ENCODE assay signal across 14 mouse cellular contexts in genomic region chr7:101017021-101017461, GRCm38 (mm10). TPM values are rescaled to one million over a fixed set of nuclear protein-coding genes. Genes with fewer than 3 reads are reported as not detected.
DNase-seq lines count a peak whose midpoint lies in the region; ATAC-seq and TF ChIP-seq lines count a peak whose summit lies in the region.
"Had no signal": no experiment of that assay in that cellular context is flagged by ENCODE, and none has a peak within 500 bp of the region (broad histone marks: within the 10 kb centered on the region; RNA-seq: fewer than 3 reads in every experiment).

No protein-coding gene starts in this region.

- no peak overlapping the region for H3K27ac ChIP-seq in midbrain, postnatal 0 days (ENCODE audit: low read depth, low read length)
- no peak overlapping the region for H3K27ac ChIP-seq in midbrain, embryonic 13.5 days
- no peak overlapping the region for H3K27ac ChIP-seq in stomach, embryonic 16.5 days (ENCODE audit: low read length)
- H3K27ac ChIP-seq: embryonic facial prominence, embryonic 15.5 days; limb, embryonic 12.5 days; neural tube, embryonic 12.5 days had no signal

- H3K9me3 ChIP-seq in midbrain, postnatal 0 days (ENCODE audit: low read length) = no peaks in the 10 kb centered on the region
- no peaks in the 10 kb centered on the region for H3K9me3 ChIP-seq in midbrain, embryonic 13.5 days
- no peaks in the 10 kb centered on the region for H3K9me3 ChIP-seq in stomach, embryonic 16.5 days (replicated peaks; ENCODE audit: control insufficient read depth, low read length)
- H3K9me3 ChIP-seq: embryonic facial prominence, embryonic 15.5 days; limb, embryonic 12.5 days; neural tube, embryonic 12.5 days had no signal

- H3K4me3 ChIP-seq in midbrain, postnatal 0 days (ENCODE audit: low read depth, low read length) = no peak overlapping the region
- H3K4me3 ChIP-seq in midbrain, embryonic 13.5 days (replicated peaks) = no peak overlapping the region
- H3K4me3 ChIP-seq in stomach, embryonic 16.5 days (replicated peaks; ENCODE audit: low read length) = no peak overlapping the region
- H3K4me3 ChIP-seq: embryonic facial prominence, embryonic 15.5 days; limb, embryonic 12.5 days; neural tube, embryonic 12.5 days had no signal

- WGBS in midbrain, postnatal 0 days = 54% methylated on average over 7 of the region's 7 CpGs
- 66% methylated on average over 7 of the region's 7 CpGs for WGBS in midbrain, embryonic 13.5 days
- WGBS in stomach, embryonic 16.5 days = 72% methylated on average over 7 of the region's 7 CpGs

- no peak for ATAC-seq in midbrain, postnatal 0 days (ENCODE audit: low FRiP score)
- no peak for ATAC-seq in midbrain, embryonic 13.5 days
- peak; percentile 25; the same call in 1 of the 2 replicates for ATAC-seq in stomach, embryonic 16.5 days (ENCODE audit: insufficient read depth, low FRiP score)
- no peak for ATAC-seq in cerebellum, adult (ENCODE audit: insufficient number of reproducible peaks, low FRiP score, low TSS enrichment)

- DNase-seq in heart, postnatal 4 days = peak; percentile 62
- no peak for DNase-seq in heart, adult 9 months (ENCODE audit: low spot score in 2 of 2)
- DNase-seq in midbrain, postnatal 0 days (ENCODE audit: low spot score) = peak; percentile 58
- peak; percentile 77 for DNase-seq in gastrocnemius, postnatal 25 days
- no peak for DNase-seq in lung, postnatal 10 days
- DNase-seq: cerebellum, adult 8-10 months; kidney, postnatal 10 days had no signal

- peaks cover 13% of the 10 kb centered on the region; the same call in 1 of the 2 replicates for H3K27me3 ChIP-seq in midbrain, postnatal 0 days (ENCODE audit: insufficient read depth, low read length)
- peaks cover 29% of the 10 kb centered on the region for H3K27me3 ChIP-seq in midbrain, embryonic 13.5 days
- H3K27me3 ChIP-seq in stomach, embryonic 16.5 days (ENCODE audit: control insufficient read depth, insufficient read depth, low read length) = peaks cover 6% of the 10 kb centered on the region; the same call in 1 of the 2 replicates

- H3K36me3 ChIP-seq in midbrain, postnatal 0 days (ENCODE audit: insufficient read depth, low read length) = no peaks in the 10 kb centered on the region
- H3K36me3 ChIP-seq in midbrain, embryonic 13.5 days = no peaks in the 10 kb centered on the region
- H3K36me3 ChIP-seq in stomach, embryonic 16.5 days (ENCODE audit: control insufficient read depth, insufficient read depth, low read length) = no peaks in the 10 kb centered on the region
- H3K36me3 ChIP-seq: embryonic facial prominence, embryonic 15.5 days; limb, embryonic 12.5 days; neural tube, embryonic 12.5 days had no signal

- no peak overlapping the region for H3K4me2 ChIP-seq in midbrain, postnatal 0 days (ENCODE audit: low read depth, low read length, poor library complexity, severe bottlenecking)
- H3K4me2 ChIP-seq in midbrain, embryonic 13.5 days (replicated peaks) = no peak overlapping the region
- no peak overlapping the region for H3K4me2 ChIP-seq in stomach, embryonic 16.5 days (ENCODE audit: low read depth, low read length)
- H3K4me2 ChIP-seq: embryonic facial prominence, embryonic 15.5 days; limb, embryonic 12.5 days; neural tube, embryonic 12.5 days had no signal

- H3K4me1 ChIP-seq in midbrain, postnatal 0 days (ENCODE audit: insufficient read depth, low read length) = peaks cover under 1% of the 10 kb centered on the region
- peaks cover 11% of the 10 kb centered on the region for H3K4me1 ChIP-seq in midbrain, embryonic 13.5 days (replicated peaks)
- H3K4me1 ChIP-seq in stomach, embryonic 16.5 days (ENCODE audit: control insufficient read depth, insufficient read depth, low read length) = 0 out of 2 replicates have a peak, but pooled peaks cover 3% of the 10 kb centered on the region

- H3K9ac ChIP-seq in midbrain, postnatal 0 days (replicated peaks; ENCODE audit: low read length, poor library complexity, severe bottlenecking) = no peak overlapping the region
- H3K9ac ChIP-seq in midbrain, embryonic 13.5 days (replicated peaks) = no peak overlapping the region
- H3K9ac ChIP-seq in stomach, embryonic 16.5 days (ENCODE audit: low read length) = no peak overlapping the region
- H3K9ac ChIP-seq: embryonic facial prominence, embryonic 15.5 days; limb, embryonic 12.5 days; neural tube, embryonic 12.5 days had no signal

- no peak for TF ChIP-seq CTCF in midbrain, postnatal 0 days (IDR thresholded peaks at IDR 0.05)

RNA-seq across cellular contexts. Expression of gene P2ry2, which starts 4.4 kb away (rescaled TPM):
- 10 to 100 TPM; 10.6 to 12.2 TPM for total RNA-seq in heart, postnatal 4 days (2021)
- 0.44 and 0.85 TPM in 2 replicates for total RNA-seq in midbrain, postnatal 0 days (2014; rRNA removed)
- polyA plus RNA-seq in midbrain, postnatal 0 days (2015; fragmentation: Nextera tagmentation; extraction: Ambion mirVana) = 0.16 and 0.28 TPM in 2 replicates
- polyA plus RNA-seq in midbrain, embryonic 13.5 days (2015; fragmentation: Nextera tagmentation; extraction: Ambion mirVana) = 0.11 and 0.14 TPM in 2 replicates
- 10 to 100 TPM; 34.3 to 43.7 TPM for total RNA-seq in gastrocnemius, postnatal 25 days (2021)
- 8.5 and 12.0 TPM in 2 replicates for polyA plus RNA-seq in stomach, embryonic 16.5 days (2015; fragmentation: Nextera tagmentation; extraction: Ambion mirVana)

RNA-seq across cellular contexts. Expression of gene P2ry6, which starts 42.6 kb away (rescaled TPM):
- 1 to 10 TPM; 2.5 to 2.6 TPM for total RNA-seq in heart, postnatal 4 days (2021)
- total RNA-seq in midbrain, postnatal 0 days (2014; rRNA removed) = 2.0 and 4.3 TPM in 2 replicates
- 2.7 and 3.3 TPM in 2 replicates for polyA plus RNA-seq in midbrain, postnatal 0 days (2015; fragmentation: Nextera tagmentation; extraction: Ambion mirVana)
- 1.9 and 2.7 TPM in 2 replicates for polyA plus RNA-seq in midbrain, embryonic 13.5 days (2015; fragmentation: Nextera tagmentation; extraction: Ambion mirVana)
- 1 to 10 TPM; 1.4 to 1.9 TPM for total RNA-seq in gastrocnemius, postnatal 25 days (2021)
- polyA plus RNA-seq in stomach, embryonic 16.5 days (2015; fragmentation: Nextera tagmentation; extraction: Ambion mirVana) = 7.9 and 8.6 TPM in 2 replicates
- total RNA-seq: granulocyte monocyte progenitor cell, adult 5-6 weeks had no signal

Comparison
In these comparisons a context has a peak if more than half of its experiments do, and no peak if none do; other contexts are left out.
1. DNase-seq: peak in heart, postnatal 4 days (single experiment), midbrain, postnatal 0 days (single experiment) and gastrocnemius, postnatal 25 days (single experiment); none in heart, adult 9 months (0 of 2) and lung, postnatal 10 days (single experiment).